Mouse (Mus musculus) heart, embryonic 14.5 days (tissue): ENCODE data around the gene Lrrn2. TPM values are rescaled to one million over a fixed set of nuclear protein-coding genes. Genes with fewer than 3 reads are reported as not detected.

Experiments used
- ATAC-seq: fragments of 200-750 bp; cut with Nextera tagmentation; 2 replicates; pipeline ENCODE4 v1.8.0; 2017; ENCODE audit warnings: low read depth, moderate TSS enrichment; ENCODE audit not compliant: insufficient number of reproducible peaks, insufficient read depth, low FRiP score
- H3K27ac ChIP-seq, 2 experiments: fragments of 200-500 bp in 1 of 2; fragments of 300-500 bp in 1 of 2; sonication (generic) in 1 of 2; replicated peaks in 1 of 2; 2 replicates each; pipeline ENCODE4 v1.5.1; 2012 to 2014; ENCODE audit warnings: low read depth in 2 of 2, low read length in 2 of 2, control low read depth in 1 of 2, mild to moderate bottlenecking in 1 of 2, mixed read lengths in 1 of 2; ENCODE audit not compliant: control insufficient read depth in 1 of 2, insufficient read depth in 1 of 2
- H3K27me3 ChIP-seq: fragments of 300-500 bp; sonication (generic); 2 replicates; pipeline ENCODE4 v1.6.1; 2014; ENCODE audit warnings: mild to moderate bottlenecking, low read length, control low read depth; ENCODE audit not compliant: control insufficient read depth, insufficient read depth
- H3K36me3 ChIP-seq: fragments of 300-500 bp; sonication (generic); 2 replicates; pipeline ENCODE4 v1.6.1; 2014; ENCODE audit warnings: mild to moderate bottlenecking, control low read depth, low read length, mixed read lengths; ENCODE audit not compliant: control insufficient read depth, insufficient read depth
- H3K4me1 ChIP-seq, 2 experiments: fragments of 200-500 bp in 1 of 2; fragments of 300-500 bp in 1 of 2; sonication (generic) in 1 of 2; 2 replicates each; pipeline ENCODE4 v1.6.1; 2012 to 2014; ENCODE audit warnings: low read length in 2 of 2, control low read depth in 1 of 2, mixed read lengths in 1 of 2; ENCODE audit not compliant: control insufficient read depth in 2 of 2, insufficient read depth in 2 of 2
- H3K4me2 ChIP-seq: fragments of 300-500 bp; sonication (generic); 2 replicates; pipeline ENCODE4 v1.6.1; 2014; ENCODE audit warnings: mild to moderate bottlenecking, low read length
- H3K4me3 ChIP-seq, 2 experiments: fragments of 200-500 bp in 1 of 2; fragments of 300-500 bp in 1 of 2; sonication (generic) in 1 of 2; 2 replicates each; pipeline ENCODE4 v1.5.1; 2012 to 2014; ENCODE audit warnings: low read length in 2 of 2, mild to moderate bottlenecking in 2 of 2, control low read depth in 1 of 2, low read depth in 1 of 2, moderate library complexity in 1 of 2; ENCODE audit not compliant: control insufficient read depth in 1 of 2, insufficient read depth in 1 of 2
- H3K9ac ChIP-seq: fragments of 300-500 bp; sonication (generic); 2 replicates; pipeline ENCODE4 v1.6.1; 2014; ENCODE audit warnings: mild to moderate bottlenecking, low read length
- H3K9me3 ChIP-seq: fragments of 300-500 bp; sonication (generic); 2 replicates; pipeline ENCODE4 v1.6.1; 2016; ENCODE audit warnings: low read length, control low read depth; ENCODE audit not compliant: control insufficient read depth
- WGBS: fragments of 180-500 bp; shearing (Covaris S2); extraction: QIAGEN DNeasy Blood & Tissue Kit; methylation state at CpG from one replicate; pipeline ENCODE4 v1.1.7; 2014; 5-methylcytosine and 5-hydroxymethylcytosine counted together
- polyA plus RNA-seq: library from polyadenylated mRNA; unstranded; fragments of >200 nt; fragmentation: Nextera tagmentation; extraction: Ambion mirVana; gene quantifications from 2 replicates; pipeline ENCODE4 v1.2.1, GENCODE M21; 2014

Lrrn2 gene
- polyA plus RNA-seq, 1 experiment from 2014 or later, result 12.0 TPM

DNA sequence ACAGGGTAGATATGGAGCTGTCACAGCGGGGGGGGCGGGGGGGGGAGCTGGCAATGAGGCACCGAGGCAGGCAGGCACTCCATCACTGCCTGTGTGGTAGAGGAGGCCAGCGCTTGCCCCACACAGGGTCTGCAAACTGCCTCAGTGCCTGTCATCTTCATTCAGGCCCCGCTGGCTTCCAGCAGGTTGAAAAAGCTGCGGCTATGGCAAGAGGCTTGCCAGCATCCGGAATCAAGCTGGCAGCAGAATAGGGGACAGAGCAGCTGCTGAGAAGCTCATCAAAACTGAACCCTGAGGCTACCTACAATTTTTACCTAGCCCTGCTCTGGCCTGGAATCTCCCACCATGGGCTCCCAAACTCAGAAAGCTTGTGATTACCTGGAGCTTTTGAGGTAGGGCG is 37.5 kb downstream of the Lrrn2 start:
- Histone ChIP-seq H3K27me3 (no peaks in the 10 kb centered on the region; the same call in 1 of the 2 replicates), H3K4me2 (no peak overlapping the region), H3K4me3 (no peak overlapping the region), H3K4me1 (peaks cover 2 to 13% of the 10 kb centered on the region in 2 experiments; a peak in 3 of 4 replicates), H3K9me3 (no peaks in the 10 kb centered on the region), H3K9ac (no peak overlapping the region), H3K27ac (no peak overlapping the region), H3K36me3 (no peaks in the 10 kb centered on the region)
- WGBS, result 16% methylated on average over 8 of the region's 8 CpGs
- ATAC-seq, result no peak

GRCm38 (mm10) chr1:132918117-132918680 is 38.1 kb downstream of the Lrrn2 start:
- WGBS, result 25% methylated on average over 10 of the region's 10 CpGs
- Histone ChIP-seq H3K4me1 (peaks cover 2 to 13% of the 10 kb centered on the region in 2 experiments; a peak in 3 of 4 replicates), H3K27me3 (no peaks in the 10 kb centered on the region; the same call in 1 of the 2 replicates), H3K36me3 (no peaks in the 10 kb centered on the region), H3K27ac (no peak overlapping the region), H3K9me3 (no peaks in the 10 kb centered on the region), H3K4me2 (no peak overlapping the region), H3K4me3 (no peak overlapping the region), H3K9ac (no peak overlapping the region)
- no peak for ATAC-seq

- 88% methylated on average over 8 of the region's 8 CpGs for WGBS
- ATAC-seq, result no peak
- H3K27ac ChIP-seq, result no peak overlapping the region
- no peak overlapping the region for H3K4me2 ChIP-seq
- peaks cover 2 to 13% of the 10 kb centered on the region in 2 experiments; a peak in 3 of 4 replicates for H3K4me1 ChIP-seq
- H3K4me3 ChIP-seq, result no peak overlapping the region
- H3K9me3 ChIP-seq, result no peaks in the 10 kb centered on the region
- H3K27me3 ChIP-seq, result no peaks in the 10 kb centered on the region; the same call in 1 of the 2 replicates
- no peak overlapping the region for H3K9ac ChIP-seq
- H3K36me3 ChIP-seq, result no peaks in the 10 kb centered on the region
These were observed 39.2 kb downstream of the Lrrn2 start for GRCm38 (mm10) chr1:132919258-132919657.

- Histone ChIP-seq H3K4me2 (peak overlapping the region; percentile 41), H3K27me3 (no peaks in the 10 kb centered on the region; the same call in 1 of the 2 replicates), H3K9me3 (no peaks in the 10 kb centered on the region), H3K36me3 (no peaks in the 10 kb centered on the region), H3K9ac (no peak overlapping the region), H3K4me3 (no peak overlapping the region), H3K4me1 (peaks cover 2 to 13% of the 10 kb centered on the region in 2 experiments; a peak in 3 of 4 replicates), H3K27ac (no peak overlapping the region)
- peak; percentile 17; the same call in 1 of the 2 replicates for ATAC-seq
- WGBS, result 20% methylated on average over 13 of the region's 13 CpGs
These were observed 41.0 kb downstream of the Lrrn2 start for GRCm38 (mm10) chr1:132921071-132921470.

- H3K4me2 ChIP-seq, result no peak overlapping the region
- H3K36me3 ChIP-seq, result no peaks in the 10 kb centered on the region
- H3K4me1 ChIP-seq, result peaks cover 2 to 13% of the 10 kb centered on the region in 2 experiments; a peak in 3 of 4 replicates
- H3K4me3 ChIP-seq, result no peak overlapping the region
- no peaks in the 10 kb centered on the region; the same call in 1 of the 2 replicates for H3K27me3 ChIP-seq
- H3K9me3 ChIP-seq, result no peaks in the 10 kb centered on the region
- no peak for ATAC-seq
- H3K9ac ChIP-seq, result no peak overlapping the region
- H3K27ac ChIP-seq, result no peak overlapping the region
- 81% methylated on average over 9 of the region's 9 CpGs for WGBS
These were observed 42.2 kb downstream of the Lrrn2 start for GRCm38 (mm10) chr1:132922257-132922656.

DNA sequence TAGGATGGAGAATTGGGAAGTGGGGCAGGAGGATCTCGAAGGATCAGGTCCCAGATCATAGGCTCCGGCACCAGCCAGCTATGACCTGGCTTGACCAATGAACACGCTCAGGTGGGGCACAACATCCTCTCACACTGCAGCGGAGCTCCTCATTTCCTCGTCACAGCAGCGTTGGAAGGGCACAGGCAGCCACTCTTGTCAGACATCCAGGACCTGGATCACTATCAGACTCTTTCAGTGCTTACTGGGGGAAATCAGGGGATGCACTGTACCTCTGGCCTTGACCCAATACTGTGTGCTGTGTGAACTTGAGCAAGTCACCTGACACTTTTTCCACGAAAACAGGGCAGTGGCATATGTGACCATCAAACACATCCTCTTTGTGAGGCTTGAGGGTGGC is 45.2 kb downstream of the Lrrn2 start:
- Histone ChIP-seq H3K36me3 (no peaks in the 10 kb centered on the region), H3K27me3 (no peaks in the 10 kb centered on the region), H3K9me3 (no peaks in the 10 kb centered on the region), H3K27ac (no peak overlapping the region), H3K4me1 (peaks cover 2 to 6% of the 10 kb centered on the region in 2 experiments; a peak in 1 of 4 replicates), H3K4me3 (no peak overlapping the region), H3K9ac (no peak overlapping the region), H3K4me2 (no peak overlapping the region)
- ATAC-seq, result no peak
- WGBS, result 82% methylated on average over 7 of the region's 7 CpGs

DNA sequence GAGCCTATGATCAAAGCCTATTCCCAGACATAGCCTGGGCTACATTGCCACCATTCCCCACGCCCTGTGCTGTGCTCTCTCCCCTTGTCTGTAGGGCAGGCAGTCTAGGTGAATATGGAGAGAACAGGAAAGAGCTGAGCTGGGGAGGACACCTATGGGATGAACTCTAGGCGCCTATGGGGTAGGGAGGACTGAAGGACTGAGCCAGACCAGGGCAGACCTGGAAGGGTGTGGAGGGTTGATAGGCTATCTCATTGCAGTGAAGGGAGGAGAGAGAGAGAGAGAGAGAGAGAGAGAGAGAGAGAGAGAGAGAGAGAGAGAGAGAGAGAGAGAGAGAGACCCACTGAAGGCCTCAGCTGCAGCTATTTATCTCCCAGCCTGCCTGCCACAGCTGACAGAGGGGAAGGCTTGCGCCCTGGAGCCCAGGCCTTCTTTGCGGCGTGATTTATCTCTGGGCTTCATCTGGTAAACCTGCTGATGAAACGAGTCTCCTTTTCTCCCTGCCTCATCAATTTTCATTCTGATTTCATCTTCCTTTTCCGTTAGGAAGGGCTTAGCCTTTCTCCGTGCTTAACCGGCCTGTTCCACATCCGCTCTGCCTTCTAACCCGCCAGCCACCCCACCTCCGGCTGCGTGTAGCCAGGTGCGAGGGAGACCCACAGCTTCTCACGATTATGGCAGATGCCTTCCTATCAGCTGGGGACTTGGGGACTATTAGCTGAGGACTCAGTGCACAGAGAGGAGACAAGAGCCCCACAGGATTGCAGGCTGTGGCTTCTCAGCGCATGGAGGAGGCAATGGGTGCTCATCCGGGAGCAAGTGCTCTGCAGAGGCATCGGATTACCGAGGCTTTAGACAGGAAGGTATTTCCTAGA is 48.2 kb downstream of the Lrrn2 start:
- no peak overlapping the region for H3K4me2 ChIP-seq
- H3K4me3 ChIP-seq, result no peak overlapping the region
- H3K9me3 ChIP-seq, result no peaks in the 10 kb centered on the region
- peaks cover 0 to 3% of the 10 kb centered on the region in 2 experiments; a peak in 2 of 4 replicates for H3K4me1 ChIP-seq
- WGBS, result 41% methylated on average over 19 of the region's 19 CpGs
- ATAC-seq, result no peak
- H3K36me3 ChIP-seq, result no peaks in the 10 kb centered on the region
- no peak overlapping the region for H3K9ac ChIP-seq
- no peaks in the 10 kb centered on the region for H3K27me3 ChIP-seq
- no peak overlapping the region for H3K27ac ChIP-seq
